In genomic region chr12:86882279-86883018, GRCm38 (mm10) we compare ENCODE assay signal across 8 mouse cellular contexts. TPM values are rescaled to one million over a fixed set of nuclear protein-coding genes. Genes with fewer than 3 reads are reported as not detected.
DNase-seq lines count a peak whose midpoint lies in the region; ATAC-seq lines count a peak whose summit lies in the region.

No protein-coding gene starts in this region.

- no peaks in the 10 kb centered on the region for H3K9me3 ChIP-seq in embryonic facial prominence, embryonic 15.5 days (replicated peaks)
- H3K9me3 ChIP-seq in heart, embryonic 16.5 days (replicated peaks; ENCODE audit: control insufficient read depth, low read length) = no peaks in the 10 kb centered on the region
- no peaks in the 10 kb centered on the region for H3K9me3 ChIP-seq in lung, embryonic 16.5 days (ENCODE audit: control insufficient read depth, low read length)

- peak overlapping the region; percentile 86 for H3K4me2 ChIP-seq in embryonic facial prominence, embryonic 15.5 days (replicated peaks)
- peak overlapping the region; percentile 83 for H3K4me2 ChIP-seq in heart, embryonic 16.5 days (ENCODE audit: low read depth, low read length)
- peak overlapping the region; percentile 67 for H3K4me2 ChIP-seq in lung, embryonic 16.5 days (ENCODE audit: low read depth, low read length)

- WGBS in embryonic facial prominence, embryonic 15.5 days = 1% methylated on average over 53 of the region's 59 CpGs
- under 1% methylated on average over 58 of the region's 59 CpGs for WGBS in heart, embryonic 16.5 days
- under 1% methylated on average over 59 of the region's 59 CpGs for WGBS in lung, embryonic 16.5 days

- peak overlapping the region; percentile 64 for H3K4me3 ChIP-seq in embryonic facial prominence, embryonic 15.5 days (replicated peaks)
- H3K4me3 ChIP-seq in heart, embryonic 16.5 days (ENCODE audit: low read length) = peak overlapping the region; percentile 81
- H3K4me3 ChIP-seq in lung, embryonic 16.5 days (ENCODE audit: low read length) = peak overlapping the region; percentile 98

- H3K4me1 ChIP-seq in embryonic facial prominence, embryonic 15.5 days = peaks cover 60% of the 10 kb centered on the region
- peaks cover 49% of the 10 kb centered on the region for H3K4me1 ChIP-seq in heart, embryonic 16.5 days (ENCODE audit: control insufficient read depth, insufficient read depth, low read length)
- H3K4me1 ChIP-seq in lung, embryonic 16.5 days (replicated peaks; ENCODE audit: control insufficient read depth, insufficient read depth, low read length) = peaks cover 48% of the 10 kb centered on the region

- H3K27me3 ChIP-seq in embryonic facial prominence, embryonic 15.5 days = no peaks in the 10 kb centered on the region
- H3K27me3 ChIP-seq in heart, embryonic 16.5 days (ENCODE audit: control insufficient read depth, insufficient read depth, low read length) = no peaks in the 10 kb centered on the region
- no peaks in the 10 kb centered on the region for H3K27me3 ChIP-seq in lung, embryonic 16.5 days (ENCODE audit: control insufficient read depth, insufficient read depth, low read depth, low read length)

- ATAC-seq in embryonic facial prominence, embryonic 15.5 days (ENCODE audit: insufficient number of reproducible peaks, low FRiP score, low TSS enrichment, low read depth) = no peak
- no peak for ATAC-seq in heart, embryonic 16.5 days (replicated peaks; ENCODE audit: extremely low read depth, insufficient read depth, low FRiP score)
- 0 out of 2 replicates have a peak, but pooled peaks have one; percentile 3 for ATAC-seq in lung, embryonic 16.5 days (ENCODE audit: low read depth)
- ATAC-seq in erythroid progenitor cell, adult 5-6 weeks (replicated peaks; ENCODE audit: low FRiP score, poor library complexity, severe bottlenecking) = no peak

- peak overlapping the region; percentile 79 for H3K9ac ChIP-seq in embryonic facial prominence, embryonic 15.5 days
- peak overlapping the region; percentile 100 for H3K9ac ChIP-seq in heart, embryonic 16.5 days (ENCODE audit: low read length)
- peak overlapping the region; percentile 100 for H3K9ac ChIP-seq in lung, embryonic 16.5 days (ENCODE audit: low read length)

- DNase-seq in ES-CJ7 (ENCODE audit: low read depth, low spot score) = peak; percentile 48
- peak; percentile 87 for DNase-seq in adrenal gland, postnatal 14 days
- peak; percentile 77 for DNase-seq in kidney, postnatal 14 days
- DNase-seq in right cerebral cortex, adult 18-20 months = peak; percentile 83

- H3K27ac ChIP-seq in embryonic facial prominence, embryonic 15.5 days (replicated peaks) = peak overlapping the region; percentile 100
- peak overlapping the region; percentile 100 for H3K27ac ChIP-seq in heart, embryonic 16.5 days (ENCODE audit: low read length)
- H3K27ac ChIP-seq in lung, embryonic 16.5 days (ENCODE audit: low read length) = peak overlapping the region; percentile 100

- H3K36me3 ChIP-seq in embryonic facial prominence, embryonic 15.5 days = no peaks in the 10 kb centered on the region
- H3K36me3 ChIP-seq in heart, embryonic 16.5 days (ENCODE audit: control insufficient read depth, insufficient read depth) = no peaks in the 10 kb centered on the region
- 0 out of 2 replicates have a peak, but pooled peaks cover 4% of the 10 kb centered on the region for H3K36me3 ChIP-seq in lung, embryonic 16.5 days (ENCODE audit: control insufficient read depth, insufficient read depth, low read length)

RNA-seq across cellular contexts. Expression of gene Irf2bpl, which starts 2.1 kb away (rescaled TPM):
- total RNA-seq in adrenal gland, postnatal 14 days (2021) = 48.4 and 53.8 TPM in 2 replicates
- polyA plus RNA-seq in embryonic facial prominence, embryonic 15.5 days (2015; fragmentation: Nextera tagmentation; extraction: Ambion mirVana) = 45.2 and 50.6 TPM in 2 replicates
- 25.4 and 32.4 TPM in 2 replicates for polyA plus RNA-seq in heart, embryonic 16.5 days (2015; fragmentation: Nextera tagmentation; extraction: Ambion mirVana)
- 28.8 and 34.2 TPM in 2 replicates for polyA plus RNA-seq in lung, embryonic 16.5 days (2015; fragmentation: Nextera tagmentation; extraction: Ambion mirVana)
- 0.72 and 2.5 TPM in 2 replicates for total RNA-seq in erythroid progenitor cell, adult 5-6 weeks (2015; ENCODE audit: low replicate concordance)
- total RNA-seq in erythroid progenitor cell, adult 5-6 weeks (2017; ENCODE audit: low replicate concordance) = 0.53 and 1.5 TPM in 2 replicates
